28 mouse cellular contexts compared by ENCODE assay signal in genomic region chr11:85632568-85632981, GRCm38 (mm10).
DNase-seq lines count a peak whose midpoint lies in the region; ATAC-seq lines count a peak whose summit lies in the region.
"Had no signal": no experiment of that assay in that cellular context is flagged by ENCODE, and none has a peak within 500 bp of the region (broad histone marks: within the 10 kb centered on the region; RNA-seq: fewer than 3 reads in every experiment).

No protein-coding gene starts in this region.

- H3K9me3 ChIP-seq in heart, embryonic 10.5 days = no peaks in the 10 kb centered on the region
- no peaks in the 10 kb centered on the region for H3K9me3 ChIP-seq in embryonic facial prominence, embryonic 10.5 days
- no peaks in the 10 kb centered on the region for H3K9me3 ChIP-seq in intestine, embryonic 16.5 days (ENCODE audit: control insufficient read depth, low read length)
- H3K9me3 ChIP-seq in hindbrain, embryonic 14.5 days (ENCODE audit: control insufficient read depth, low read length) = no peaks in the 10 kb centered on the region
- H3K9me3 ChIP-seq: G1E; heart, embryonic 12.5 days; hindbrain, embryonic 12.5 days; limb, embryonic 15.5 days; midbrain, embryonic 15.5 days had no signal

- peak; percentile 50 for ATAC-seq in intestine, embryonic 16.5 days
- ATAC-seq in hindbrain, embryonic 14.5 days (ENCODE audit: low FRiP score) = no peak
- no peak for ATAC-seq in CD4-positive, CD25-positive, alpha-beta regulatory T cell, adult 4 months
- ATAC-seq: activated CD4-positive, CD25-positive, alpha-beta regulatory T cell, adult 4 months; forebrain, embryonic 14.5 days; inflammation-experienced regulatory T-cells, adult 6 months; liver, postnatal 0 days; midbrain, embryonic 15.5 days had no signal

- no peak for DNase-seq in heart, embryonic 10.5 days (ENCODE audit: low spot score)
- DNase-seq in heart, adult 9 months (ENCODE audit: low spot score in 2 of 2) = no peak
- peak; percentile 44 for DNase-seq in embryonic facial prominence, embryonic 10.5 days (ENCODE audit: low spot score)
- DNase-seq in kidney, postnatal 14 days = peak; percentile 39
- DNase-seq in hindbrain, embryonic 14.5 days (ENCODE audit: low spot score) = no peak
- DNase-seq in thymus, postnatal 0 days (ENCODE audit: low spot score) = no peak
- DNase-seq: adrenal gland, postnatal 14 days; cerebellum, postnatal 25 days; embryo, embryonic 11 days; gastrocnemius, postnatal 36 days; heart, postnatal 14 days; liver, postnatal 0 days; right cerebral cortex, postnatal 25 days; thymus, adult 18-20 months had no signal

- 0 out of 2 replicates have a peak, but pooled peaks cover 6% of the 10 kb centered on the region for H3K27me3 ChIP-seq in heart, embryonic 10.5 days (ENCODE audit: insufficient read depth, poor library complexity, severe bottlenecking)
- H3K27me3 ChIP-seq in embryonic facial prominence, embryonic 10.5 days (replicated peaks; ENCODE audit: low read depth, poor library complexity, severe bottlenecking) = 0 out of 2 replicates have a peak, but pooled peaks cover 4% of the 10 kb centered on the region
- no peaks in the 10 kb centered on the region for H3K27me3 ChIP-seq in intestine, embryonic 16.5 days (replicated peaks; ENCODE audit: control insufficient read depth, insufficient read depth, low read length)
- no peaks in the 10 kb centered on the region for H3K27me3 ChIP-seq in hindbrain, embryonic 14.5 days (ENCODE audit: control insufficient read depth, insufficient read depth, low read length)
- H3K27me3 ChIP-seq: limb, embryonic 15.5 days; midbrain, embryonic 15.5 days had no signal

- H3K9ac ChIP-seq in intestine, embryonic 16.5 days (ENCODE audit: low read depth, low read length) = no peak overlapping the region
- no peak overlapping the region for H3K9ac ChIP-seq in hindbrain, embryonic 14.5 days
- H3K9ac ChIP-seq: heart, embryonic 12.5 days; hindbrain, embryonic 12.5 days; limb, embryonic 15.5 days; liver, postnatal 0 days; midbrain, embryonic 15.5 days had no signal

- no peak overlapping the region for H3K4me2 ChIP-seq in intestine, embryonic 16.5 days (ENCODE audit: low read depth, low read length)
- no peak overlapping the region for H3K4me2 ChIP-seq in hindbrain, embryonic 14.5 days (replicated peaks)
- H3K4me2 ChIP-seq: heart, embryonic 12.5 days; hindbrain, embryonic 12.5 days; limb, embryonic 15.5 days; midbrain, embryonic 15.5 days had no signal

- H3K4me3 ChIP-seq in heart, embryonic 10.5 days = no peak overlapping the region
- peak overlapping the region; percentile 12; the same call in 1 of the 2 replicates for H3K4me3 ChIP-seq in embryonic facial prominence, embryonic 10.5 days
- no peak overlapping the region for H3K4me3 ChIP-seq in intestine, embryonic 16.5 days (ENCODE audit: low read length)
- H3K4me3 ChIP-seq in hindbrain, embryonic 14.5 days (replicated peaks; ENCODE audit: low read length) = no peak overlapping the region
- H3K4me3 ChIP-seq: erythroblast, embryonic 14.5 days; heart, embryonic 12.5 days; hindbrain, embryonic 12.5 days; left cerebral cortex, adult 2 months; limb, embryonic 15.5 days; megakaryocyte, embryonic 14.5 days; midbrain, embryonic 15.5 days; myocyte had no signal

- H3K36me3 ChIP-seq in heart, embryonic 10.5 days = no peaks in the 10 kb centered on the region
- no peaks in the 10 kb centered on the region for H3K36me3 ChIP-seq in embryonic facial prominence, embryonic 10.5 days (replicated peaks)
- no peaks in the 10 kb centered on the region for H3K36me3 ChIP-seq in intestine, embryonic 16.5 days (ENCODE audit: control insufficient read depth, insufficient read depth, low read length)
- H3K36me3 ChIP-seq in hindbrain, embryonic 14.5 days (replicated peaks; ENCODE audit: control insufficient read depth, insufficient read depth) = no peaks in the 10 kb centered on the region
- H3K36me3 ChIP-seq: G1E; heart, embryonic 12.5 days; hindbrain, embryonic 12.5 days; limb, embryonic 15.5 days; midbrain, embryonic 15.5 days had no signal

- peaks cover 28% of the 10 kb centered on the region for H3K4me1 ChIP-seq in heart, embryonic 10.5 days
- H3K4me1 ChIP-seq in embryonic facial prominence, embryonic 10.5 days = peaks cover 63% of the 10 kb centered on the region
- H3K4me1 ChIP-seq in intestine, embryonic 16.5 days (ENCODE audit: control insufficient read depth, insufficient read depth, low read length) = 0 out of 2 replicates have a peak, but pooled peaks cover 4% of the 10 kb centered on the region
- H3K4me1 ChIP-seq in hindbrain, embryonic 14.5 days (replicated peaks; ENCODE audit: control insufficient read depth, insufficient read depth, low read length) = peaks cover 7% of the 10 kb centered on the region

- peak overlapping the region; percentile 2; the same call in 1 of the 2 replicates for H3K27ac ChIP-seq in heart, embryonic 10.5 days
- H3K27ac ChIP-seq in embryonic facial prominence, embryonic 10.5 days (replicated peaks) = peak overlapping the region; percentile 52
- H3K27ac ChIP-seq in intestine, embryonic 16.5 days (ENCODE audit: low read length) = no peak overlapping the region
- H3K27ac ChIP-seq in hindbrain, embryonic 14.5 days = no peak overlapping the region
- H3K27ac ChIP-seq: hindbrain, embryonic 12.5 days; left cerebral cortex, adult 2 months; limb, embryonic 15.5 days; midbrain, embryonic 15.5 days had no signal

- WGBS in heart, embryonic 10.5 days = 67% methylated on average over 2 of the region's 2 CpGs
- 37% methylated on average over 2 of the region's 2 CpGs for WGBS in embryonic facial prominence, embryonic 10.5 days
- 50% methylated on average over 2 of the region's 2 CpGs for WGBS in intestine, embryonic 16.5 days
- WGBS in hindbrain, embryonic 14.5 days = 74% methylated on average over 2 of the region's 2 CpGs

Comparison
In these comparisons a context has a peak if more than half of its experiments do, and no peak if none do; other contexts are left out.
1. DNase-seq: peak in embryonic facial prominence, embryonic 10.5 days (single experiment) and kidney, postnatal 14 days (single experiment); none in heart, embryonic 10.5 days (single experiment), heart, adult 9 months (0 of 2), hindbrain, embryonic 14.5 days (single experiment) and thymus, postnatal 0 days (single experiment).
2. H3K27ac ChIP-seq: peak in heart, embryonic 10.5 days (single experiment) and embryonic facial prominence, embryonic 10.5 days (single experiment); none in intestine, embryonic 16.5 days (single experiment) and hindbrain, embryonic 14.5 days (single experiment).